Mouse (Mus musculus) kidney, embryonic 14.5 days (tissue): ENCODE measurements around the gene Ccdc65. TPM values are rescaled to one million over a fixed set of nuclear protein-coding genes. Genes with fewer than 3 reads are reported as not detected.

Source experiments
- ATAC-seq: fragments of 200-750 bp; cut with Nextera tagmentation; 2 replicates; pipeline ENCODE4 v1.8.0; 2017; ENCODE audit warnings: moderate number of reproducible peaks, mild to moderate bottlenecking, moderate TSS enrichment, moderate library complexity; ENCODE audit not compliant: low FRiP score, low TSS enrichment
- H3K27ac ChIP-seq: fragments of 300-500 bp; sonication (generic); 2 replicates; pipeline ENCODE4 v1.5.1; 2014; ENCODE audit warnings: low read depth, mild to moderate bottlenecking, low read length, moderate library complexity, mixed read lengths
- H3K27me3 ChIP-seq: fragments of 300-500 bp; sonication (generic); 2 replicates; pipeline ENCODE4 v1.6.1; 2014; ENCODE audit warnings: mild to moderate bottlenecking, low read length; ENCODE audit not compliant: control insufficient read depth, insufficient read depth
- H3K36me3 ChIP-seq: fragments of 300-500 bp; sonication (generic); 2 replicates; pipeline ENCODE4 v1.6.1; 2014; ENCODE audit warnings: low read length, mixed read lengths; ENCODE audit not compliant: control insufficient read depth, insufficient read depth
- H3K4me1 ChIP-seq: fragments of 300-500 bp; sonication (generic); 2 replicates; pipeline ENCODE4 v1.6.1; 2014; ENCODE audit warnings: low read length, mixed read lengths; ENCODE audit not compliant: control insufficient read depth, insufficient read depth
- H3K4me2 ChIP-seq: fragments of 300-500 bp; sonication (generic); replicated peaks from 2 replicates; pipeline ENCODE4 v1.6.1; 2014; ENCODE audit warnings: low read depth, mild to moderate bottlenecking, low read length
- H3K4me3 ChIP-seq: fragments of 300-500 bp; sonication (generic); 2 replicates; pipeline ENCODE4 v1.5.1; 2014; ENCODE audit warnings: mild to moderate bottlenecking, low read length
- H3K9ac ChIP-seq: fragments of 300-500 bp; sonication (generic); 2 replicates; pipeline ENCODE4 v1.6.1; 2014; ENCODE audit warnings: low read depth, mild to moderate bottlenecking, low read length, moderate library complexity
- H3K9me3 ChIP-seq: fragments of 300-500 bp; sonication (generic); 2 replicates; pipeline ENCODE4 v1.6.1; 2016; ENCODE audit warnings: low read length; ENCODE audit not compliant: control insufficient read depth
- WGBS: fragments of 180-500 bp; shearing (Covaris S2); extraction: QIAGEN DNeasy Blood & Tissue Kit; methylation state at CpG from one replicate; pipeline ENCODE4 v1.1.7; 2014; 5-methylcytosine and 5-hydroxymethylcytosine counted together
- polyA plus RNA-seq: library from polyadenylated mRNA; unstranded; fragments of >200 nt; fragmentation: Nextera tagmentation; extraction: Ambion mirVana; gene quantifications from 2 replicates; pipeline ENCODE4 v1.2.1, GENCODE M21; 2014

Gene Ccdc65
- polyA plus RNA-seq, 1 experiment from 2014 or later = 0.69 TPM

DNA sequence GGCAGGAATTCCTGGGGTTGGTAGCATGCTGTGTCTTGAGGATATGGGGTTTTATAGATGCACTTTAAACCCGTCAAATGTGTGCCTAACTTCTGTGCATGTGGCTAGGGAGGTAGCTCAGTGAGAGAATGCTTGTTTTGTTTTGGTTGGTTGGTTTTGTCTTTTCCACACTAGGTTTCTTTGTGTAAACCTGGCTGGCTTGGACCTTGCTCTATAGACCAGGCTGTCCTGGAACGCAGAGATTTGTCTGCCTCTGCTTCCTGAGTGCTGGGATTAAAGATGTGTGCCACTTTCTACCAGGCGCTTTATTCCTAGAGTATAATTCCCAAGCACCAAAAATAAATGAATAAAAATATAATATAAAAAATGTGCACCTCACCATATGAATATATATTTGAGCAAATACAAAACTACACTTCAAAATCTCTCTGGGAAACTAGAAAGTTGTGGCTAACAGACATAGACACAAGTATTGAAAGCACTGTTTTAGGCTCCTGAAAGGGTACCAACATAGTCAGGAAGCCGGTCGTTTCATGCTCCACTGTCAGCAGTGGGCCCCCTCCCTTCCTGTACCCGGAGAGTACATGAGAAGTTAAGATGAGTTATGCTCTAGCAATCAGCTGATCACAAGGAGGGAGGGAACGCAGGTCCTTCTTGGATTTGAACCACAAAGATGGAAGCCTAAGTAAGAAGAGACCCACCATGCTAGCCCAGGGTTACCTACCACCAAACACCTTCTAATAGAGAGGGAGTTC lies 22.0 kb downstream of the Ccdc65 start:
- Histone ChIP-seq H3K36me3 (no peaks in the 10 kb centered on the region; the same call in 1 of the 2 replicates), H3K4me1 (peaks cover 19% of the 10 kb centered on the region), H3K9me3 (no peaks in the 10 kb centered on the region), H3K27ac (no peak overlapping the region), H3K9ac (no peak overlapping the region), H3K27me3 (no peaks in the 10 kb centered on the region), H3K4me2 (no peak overlapping the region), H3K4me3 (no peak overlapping the region)
- 40% methylated on average over 7 of the region's 7 CpGs for WGBS
- ATAC-seq = no peak

DNA sequence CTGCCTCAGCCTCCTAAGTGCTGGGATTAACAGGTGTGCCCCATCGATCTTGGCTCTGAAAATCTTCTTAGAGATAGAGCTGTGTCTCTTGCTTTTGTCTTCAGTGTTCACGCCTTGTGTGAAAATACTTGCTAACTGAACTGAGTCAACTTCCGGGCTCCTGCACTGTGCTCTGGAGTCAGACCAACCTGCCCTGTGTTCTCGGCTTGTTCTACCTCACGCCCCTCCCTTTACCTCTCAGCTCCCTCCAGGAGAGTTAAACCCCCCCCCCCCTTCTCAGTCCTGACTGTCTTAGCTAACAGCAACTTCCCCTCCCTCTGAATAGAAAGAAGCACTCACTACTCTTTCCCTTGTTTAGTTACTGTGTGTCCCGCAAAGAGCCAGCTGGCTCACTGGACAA lies 22.8 kb downstream of the Ccdc65 start:
- WGBS = 84% methylated on average over 6 of the region's 6 CpGs
- H3K27ac ChIP-seq = no peak overlapping the region
- ATAC-seq = no peak

DNA sequence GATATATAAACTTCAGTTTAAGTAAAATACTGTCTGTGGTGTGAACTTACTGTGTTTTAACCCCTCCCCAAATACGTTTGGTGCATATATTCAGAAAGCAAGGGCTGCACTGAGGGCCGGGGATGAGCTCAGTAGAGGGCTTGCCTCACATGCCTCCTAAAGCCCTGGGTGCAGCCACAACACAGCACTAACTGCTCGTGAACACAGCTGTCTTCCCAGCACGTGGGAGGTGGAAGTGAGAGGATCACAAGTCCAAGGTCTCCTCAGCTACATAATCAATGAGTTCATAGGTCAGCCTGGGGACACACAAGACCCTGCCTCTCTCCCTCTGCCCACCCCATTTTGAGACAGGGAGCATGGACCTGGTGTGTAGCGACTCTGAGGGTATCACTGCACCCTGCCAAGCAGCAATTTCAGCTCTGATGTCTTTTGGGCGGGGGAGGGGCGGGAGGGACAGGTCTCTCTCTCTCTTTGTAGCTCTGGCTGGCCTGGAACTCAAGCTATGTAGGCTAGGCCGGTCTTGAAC lies 24.1 kb downstream of the Ccdc65 start:
- H3K9me3 ChIP-seq = no peaks in the 10 kb centered on the region
- no peak overlapping the region for H3K4me3 ChIP-seq
- WGBS = 48% methylated on average over 8 of the region's 8 CpGs
- no peak for ATAC-seq
- H3K27me3 ChIP-seq = no peaks in the 10 kb centered on the region
- H3K4me1 ChIP-seq = peaks cover 12% of the 10 kb centered on the region; the same call in 1 of the 2 replicates
- no peak overlapping the region for H3K27ac ChIP-seq
- peaks cover 18% of the 10 kb centered on the region for H3K36me3 ChIP-seq
- no peak overlapping the region for H3K4me2 ChIP-seq
- H3K9ac ChIP-seq = no peak overlapping the region

More for the DNA sequence above, 22.8 kb downstream of the Ccdc65 start:
- peaks cover 19% of the 10 kb centered on the region for H3K4me1 ChIP-seq
- no peaks in the 10 kb centered on the region for H3K27me3 ChIP-seq
- H3K4me2 ChIP-seq = no peak overlapping the region
- no peak overlapping the region for H3K9ac ChIP-seq
- no peak overlapping the region for H3K4me3 ChIP-seq
- H3K36me3 ChIP-seq = peaks cover 6% of the 10 kb centered on the region
- no peaks in the 10 kb centered on the region for H3K9me3 ChIP-seq

DNA sequence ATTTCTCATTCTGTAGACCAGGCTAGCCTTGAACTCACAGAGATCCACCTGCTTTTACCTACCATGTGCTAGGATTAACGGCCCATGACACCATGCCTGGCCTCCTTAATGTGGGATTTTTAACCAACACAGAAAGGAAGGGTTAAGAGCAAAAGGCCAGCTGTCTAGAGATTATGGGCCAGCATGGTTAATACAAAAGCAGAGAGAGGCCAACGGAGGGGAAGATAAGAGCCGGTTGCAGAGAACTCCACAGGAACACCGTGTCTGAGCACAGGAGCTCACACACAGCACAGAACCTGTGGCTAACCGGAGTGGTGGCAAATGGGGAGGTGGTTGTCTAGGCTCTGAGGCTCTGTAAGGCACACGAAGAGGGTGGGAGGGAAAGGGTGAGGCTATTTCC lies 25.4 kb downstream of the Ccdc65 start:
- Histone ChIP-seq H3K9me3 (no peaks in the 10 kb centered on the region), H3K27me3 (no peaks in the 10 kb centered on the region), H3K27ac (no peak overlapping the region), H3K4me1 (0 out of 2 replicates have a peak, but pooled peaks cover 3% of the 10 kb centered on the region), H3K4me2 (no peak overlapping the region), H3K4me3 (no peak overlapping the region), H3K9ac (no peak overlapping the region), H3K36me3 (peaks cover 22% of the 10 kb centered on the region)
- ATAC-seq = no peak
- 60% methylated on average over 6 of the region's 6 CpGs for WGBS

DNA sequence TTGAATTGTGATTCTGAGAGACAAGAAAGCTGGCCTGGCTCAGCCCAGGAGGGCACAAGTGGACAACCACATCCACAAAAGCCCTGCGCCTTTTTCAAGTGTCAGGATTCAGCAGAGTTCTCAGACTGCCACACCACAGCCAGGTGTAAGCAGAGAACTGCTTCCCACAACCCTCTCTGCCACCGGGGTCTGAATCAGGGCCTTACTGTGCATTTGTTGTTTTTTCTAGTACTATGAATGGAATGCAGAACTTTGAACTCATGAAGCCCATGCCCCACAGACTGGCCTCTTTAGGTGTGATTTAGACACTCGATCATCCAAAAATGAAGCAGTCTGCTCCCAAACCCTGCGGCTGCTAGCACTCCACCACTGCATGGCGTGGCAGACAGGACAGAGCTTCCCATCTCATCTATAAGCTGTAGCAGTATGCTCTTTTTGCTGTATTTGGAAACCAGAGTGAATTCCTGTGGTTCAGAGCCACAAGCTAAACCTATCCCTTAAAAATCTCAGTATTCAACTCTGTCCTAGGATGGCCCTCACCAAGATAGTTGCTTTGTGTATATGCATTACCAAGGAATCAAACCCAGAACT lies 26.1 kb downstream of the Ccdc65 start:
- no peak for ATAC-seq
- H3K36me3 ChIP-seq = peaks cover 29% of the 10 kb centered on the region

DNA sequence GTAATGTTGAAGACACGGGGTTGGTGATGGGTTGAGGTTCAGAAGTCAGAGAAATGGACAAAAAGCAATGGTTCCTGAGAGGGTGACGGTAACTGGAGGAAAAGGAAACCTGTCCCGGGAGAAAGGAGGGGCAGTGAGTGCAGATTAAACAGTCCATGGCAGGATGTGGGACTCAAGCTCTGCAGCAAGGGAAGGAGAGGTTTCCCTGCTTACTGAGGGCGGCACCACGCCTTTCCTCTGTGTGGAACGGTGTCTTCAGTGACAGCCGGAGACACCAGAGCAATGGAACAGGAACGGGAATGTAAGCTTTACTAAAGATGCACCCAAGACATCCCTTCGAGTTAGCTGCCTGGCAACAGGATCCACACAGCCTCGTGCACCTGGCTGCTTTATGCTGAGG lies 28.5 kb downstream of the Ccdc65 start:
- H3K27ac ChIP-seq = no peak overlapping the region
- H3K4me1 ChIP-seq = 0 out of 2 replicates have a peak, but pooled peaks cover 3% of the 10 kb centered on the region
- no peak overlapping the region for H3K4me2 ChIP-seq
- no peak overlapping the region for H3K4me3 ChIP-seq
- no peaks in the 10 kb centered on the region for H3K9me3 ChIP-seq
- 89% methylated on average over 10 of the region's 10 CpGs for WGBS
- H3K27me3 ChIP-seq = no peaks in the 10 kb centered on the region
- peaks cover 53% of the 10 kb centered on the region for H3K36me3 ChIP-seq
- no peak for ATAC-seq
- no peak overlapping the region for H3K9ac ChIP-seq

More for the DNA sequence above, 26.1 kb downstream of the Ccdc65 start:
- WGBS = 78% methylated on average over 5 of the region's 5 CpGs
- no peak overlapping the region for H3K27ac ChIP-seq
- 0 out of 2 replicates have a peak, but pooled peaks cover 3% of the 10 kb centered on the region for H3K4me1 ChIP-seq
- peak overlapping the region; percentile 28; the same call in 1 of the 2 replicates for H3K9ac ChIP-seq
- no peaks in the 10 kb centered on the region for H3K9me3 ChIP-seq
- H3K4me2 ChIP-seq = no peak overlapping the region
- no peak overlapping the region for H3K4me3 ChIP-seq
- no peaks in the 10 kb centered on the region for H3K27me3 ChIP-seq

- H3K36me3 ChIP-seq = peaks cover 62% of the 10 kb centered on the region
Measured at GRCm38 (mm10) chr15:98737881-98738280, 29.9 kb downstream of the Ccdc65 start.

GRCm38 (mm10) chr15:98738796-98739195 lies 30.8 kb downstream of the Ccdc65 start:
- Histone ChIP-seq H3K4me1 (0 out of 2 replicates have a peak, but pooled peaks cover under 1% of the 10 kb centered on the region), H3K27ac (no peak overlapping the region), H3K27me3 (no peaks in the 10 kb centered on the region), H3K4me3 (no peak overlapping the region), H3K9me3 (no peaks in the 10 kb centered on the region), H3K4me2 (no peak overlapping the region), H3K36me3 (peaks cover 64% of the 10 kb centered on the region), H3K9ac (no peak overlapping the region)
- no peak for ATAC-seq
- WGBS = 72% methylated on average over 4 of the region's 4 CpGs

More at GRCm38 (mm10) chr15:98737881-98738280, 29.9 kb downstream of the Ccdc65 start:
- Histone ChIP-seq H3K4me2 (no peak overlapping the region), H3K27me3 (no peaks in the 10 kb centered on the region), H3K4me1 (0 out of 2 replicates have a peak, but pooled peaks cover 3% of the 10 kb centered on the region), H3K27ac (no peak overlapping the region), H3K4me3 (no peak overlapping the region), H3K9ac (no peak overlapping the region), H3K9me3 (no peaks in the 10 kb centered on the region)
- no peak for ATAC-seq

GRCm38 (mm10) chr15:98740219-98740618 lies 32.2 kb downstream of the Ccdc65 start:
- H3K36me3 ChIP-seq = peaks cover 67% of the 10 kb centered on the region
- no peak overlapping the region for H3K4me3 ChIP-seq
- 92% methylated on average over 8 of the region's 8 CpGs for WGBS
- no peaks in the 10 kb centered on the region for H3K9me3 ChIP-seq
- no peaks in the 10 kb centered on the region for H3K27me3 ChIP-seq
- H3K4me1 ChIP-seq = no peaks in the 10 kb centered on the region
- H3K4me2 ChIP-seq = no peak overlapping the region
- H3K9ac ChIP-seq = no peak overlapping the region
- ATAC-seq = no peak
- no peak overlapping the region for H3K27ac ChIP-seq
